9 mouse cellular contexts compared by ENCODE assay signal in genomic region chr8:92358141-92358999, GRCm38 (mm10). TPM values are rescaled to one million over a fixed set of nuclear protein-coding genes. Genes with fewer than 3 reads are reported as not detected.
DNase-seq lines count a peak whose midpoint lies in the region; ATAC-seq and TF ChIP-seq lines count a peak whose summit lies in the region.
"Had no signal": no experiment of that assay in that cellular context is flagged by ENCODE, and none has a peak within 500 bp of the region (broad histone marks: within the 10 kb centered on the region; RNA-seq: fewer than 3 reads in every experiment).

No protein-coding gene starts in this region.

- peak overlapping the region; percentile 85 for H3K4me2 ChIP-seq in forebrain, embryonic 16.5 days (ENCODE audit: low read length)
- H3K4me2 ChIP-seq in kidney, embryonic 15.5 days: peak overlapping the region; percentile 89
- peak overlapping the region; percentile 76 for H3K4me2 ChIP-seq in midbrain, embryonic 15.5 days

- peak overlapping the region; percentile 71 for H3K4me3 ChIP-seq in lung, adult 2 months (replicated peaks; ENCODE audit: extremely low read depth, low read depth, low read length)
- peak overlapping the region; percentile 59 for H3K4me3 ChIP-seq in forebrain, embryonic 16.5 days (replicated peaks; ENCODE audit: low read length)
- peak overlapping the region; percentile 68 for H3K4me3 ChIP-seq in kidney, embryonic 15.5 days (replicated peaks)
- H3K4me3 ChIP-seq in midbrain, embryonic 15.5 days: peak overlapping the region; percentile 70
- no peak overlapping the region; the same call in 1 of the 2 replicates for H3K4me3 ChIP-seq in layer of hippocampus, adult 2 months

- 0 out of 2 replicates have a peak overlapping the region, but pooled peaks have one; percentile 22 for H3K9ac ChIP-seq in forebrain, embryonic 16.5 days (replicated peaks; ENCODE audit: low read depth, low read length)
- peak overlapping the region; percentile 51 for H3K9ac ChIP-seq in kidney, embryonic 15.5 days
- peak overlapping the region; percentile 58 for H3K9ac ChIP-seq in midbrain, embryonic 15.5 days

- no peaks in the 10 kb centered on the region for H3K9me3 ChIP-seq in forebrain, embryonic 16.5 days (ENCODE audit: control insufficient read depth, low read length)
- H3K9me3 ChIP-seq in kidney, embryonic 15.5 days (replicated peaks): no peaks in the 10 kb centered on the region
- no peaks in the 10 kb centered on the region for H3K9me3 ChIP-seq in midbrain, embryonic 15.5 days

- peaks cover 2% of the 10 kb centered on the region; the same call in 1 of the 2 replicates for H3K4me1 ChIP-seq in lung, adult 2 months (ENCODE audit: control insufficient read depth, insufficient read depth, low read length)
- peaks cover 39% of the 10 kb centered on the region for H3K4me1 ChIP-seq in forebrain, embryonic 16.5 days (replicated peaks; ENCODE audit: control insufficient read depth, insufficient read depth, low read length)
- peaks cover 61% of the 10 kb centered on the region for H3K4me1 ChIP-seq in kidney, embryonic 15.5 days
- peaks cover 38% of the 10 kb centered on the region for H3K4me1 ChIP-seq in midbrain, embryonic 15.5 days

- peaks cover 65% of the 10 kb centered on the region for H3K27me3 ChIP-seq in forebrain, embryonic 16.5 days (replicated peaks; ENCODE audit: control insufficient read depth, insufficient read depth, low read length)
- peaks cover 89% of the 10 kb centered on the region for H3K27me3 ChIP-seq in kidney, embryonic 15.5 days
- H3K27me3 ChIP-seq in midbrain, embryonic 15.5 days (replicated peaks): no peaks in the 10 kb centered on the region

- H3K36me3 ChIP-seq in forebrain, embryonic 16.5 days (ENCODE audit: control insufficient read depth, insufficient read depth): no peaks in the 10 kb centered on the region
- no peaks in the 10 kb centered on the region for H3K36me3 ChIP-seq in kidney, embryonic 15.5 days
- no peaks in the 10 kb centered on the region for H3K36me3 ChIP-seq in midbrain, embryonic 15.5 days (replicated peaks)

- H3K27ac ChIP-seq in forebrain, embryonic 16.5 days (ENCODE audit: low read length): no peak overlapping the region
- peak overlapping the region; percentile 32 for H3K27ac ChIP-seq in kidney, embryonic 15.5 days
- H3K27ac ChIP-seq in midbrain, embryonic 15.5 days: peak overlapping the region; percentile 93
- no peak overlapping the region for H3K27ac ChIP-seq in layer of hippocampus, adult 2 months

- ATAC-seq in forebrain, embryonic 16.5 days: no peak
- no peak for ATAC-seq in kidney, embryonic 15.5 days (replicated peaks; ENCODE audit: low FRiP score)
- ATAC-seq in midbrain, embryonic 15.5 days (replicated peaks): no peak
- ATAC-seq in CD4-positive, CD25-positive, alpha-beta regulatory T cell, adult 4 months: no peak

- 2% methylated on average over 80 of the region's 80 CpGs for WGBS in lung, adult 2 months
- under 1% methylated on average over 67 of the region's 80 CpGs for WGBS in forebrain, embryonic 16.5 days
- under 1% methylated on average over 79 of the region's 80 CpGs for WGBS in kidney, embryonic 15.5 days
- WGBS in midbrain, embryonic 15.5 days: under 1% methylated on average over 78 of the region's 80 CpGs

- no peak for DNase-seq in lung, adult 2 months
- no peak for DNase-seq in lung, postnatal 36 days
- peak; percentile 60 for DNase-seq in ZHBTc4 (ENCODE audit: low read depth, low spot score)
- DNase-seq in layer of hippocampus, adult 2 months (ENCODE audit: low spot score in 2 of 2): no peak

- TF ChIP-seq POLR2A in lung, adult 2 months (IDR thresholded peaks at IDR 0.05; ENCODE audit: borderline replicate concordance, extremely low read depth, low read depth, low read length): no peak

- TF ChIP-seq CTCF in lung, adult 2 months (IDR thresholded peaks at IDR 0.05; ENCODE audit: insufficient read depth, low read length): no peak
- no peak for TF ChIP-seq CTCF in layer of hippocampus, adult 2 months (conservative IDR thresholded peaks at IDR 0.05)

RNA-seq across cellular contexts. Expression of gene Irx5, which starts 0.9 kb away (rescaled TPM):
- 34.3 and 43.7 TPM in 2 replicates for polyA plus RNA-seq in lung, adult 2 months (2012; rRNA removed)
- polyA plus RNA-seq in forebrain, embryonic 16.5 days (2015; fragmentation: Nextera tagmentation; extraction: Ambion mirVana): 0.30 and 0.45 TPM in 2 replicates
- polyA plus RNA-seq in kidney, embryonic 15.5 days (2015; fragmentation: Nextera tagmentation; extraction: Ambion mirVana): 2.3 and 2.8 TPM in 2 replicates
- 24.3 and 30.0 TPM in 2 replicates for polyA plus RNA-seq in midbrain, embryonic 15.5 days (2015; fragmentation: Nextera tagmentation; extraction: Ambion mirVana)
- under 1 TPM in 1 of 2 experiments, not detected in 1; 0.18 TPM for total RNA-seq in layer of hippocampus, adult 2 months (2021)
- polyA plus RNA-seq in CD4-positive, CD25-positive, alpha-beta regulatory T cell, adult 4 months (2017; shearing (Covaris generic)): not detected
- total RNA-seq: left cerebral cortex, postnatal 14 days had no signal

Comparison
In these comparisons a context has a peak if more than half of its experiments do, and no peak if none do; other contexts are left out.
1. H3K27ac ChIP-seq: peak in kidney, embryonic 15.5 days (single experiment) and midbrain, embryonic 15.5 days (single experiment); none in forebrain, embryonic 16.5 days (single experiment) and layer of hippocampus, adult 2 months (single experiment).
2. Peak in every context shown above with its lines, with median percentiles within 50 percentile points of each other: H3K4me2 ChIP-seq and H3K9ac ChIP-seq.